Mouse (Mus musculus): ENCODE results near the gene Olfr56. TPM values are rescaled to one million over a fixed set of nuclear protein-coding genes. Genes with fewer than 3 reads are reported as not detected.
"Not testable (repeated sequence)": the region's sequence is repeated elsewhere in the genome, so short reads cannot be mapped to it uniquely, and the experiment has no call there.

Gene Olfr56
- polyA plus RNA-seq, 1 experiment, result 0.02 TPM

GRCm38 (mm10) chr11:49068358-49068757 is 89.7 kb downstream of the Olfr56 start:
- Histone ChIP-seq H3K27me3 (ENCODE audit: control insufficient read depth) (no peaks in the 10 kb centered on the region), H3K36me3 (ENCODE audit: control insufficient read depth) (no peaks in the 10 kb centered on the region), H3K4me3 (replicated peaks) (no peak overlapping the region), H3K4me1 (ENCODE audit: control insufficient read depth) (peaks cover 2% of the 10 kb centered on the region; the same call in 1 of the 2 replicates), H3K9me3 (ENCODE audit: control insufficient read depth, low read length) (no peaks in the 10 kb centered on the region)
- TF ChIP-seq GATA1 (IDR thresholded peaks at IDR 0.05; ENCODE audit: low read length) (no peak), TAL1 (IDR thresholded peaks at IDR 0.05; ENCODE audit: low read length) (no peak)

GRCm38 (mm10) chr11:49076001-49076757 is 97.5 kb downstream of the Olfr56 start, which contains the start of gene Ifi47:
Ifi47 (plus strand) TSS chr11:49076587.
- not testable (repeated sequence) for H3K9me3 ChIP-seq (ENCODE audit: control insufficient read depth, low read length); H3K4me1 ChIP-seq (ENCODE audit: control insufficient read depth); H3K4me3 ChIP-seq (replicated peaks); H3K36me3 ChIP-seq (ENCODE audit: control insufficient read depth); H3K27me3 ChIP-seq (ENCODE audit: control insufficient read depth)

GRCm38 (mm10) chr11:49077012-49077411 is 98.3 kb downstream of the Olfr56 start:
- TF ChIP-seq GATA1 (IDR thresholded peaks at IDR 0.05; ENCODE audit: low read length) (no peak), TAL1 (IDR thresholded peaks at IDR 0.05; ENCODE audit: low read length) (no peak)
- Histone ChIP-seq H3K27me3 (ENCODE audit: control insufficient read depth) (no peaks in the 10 kb centered on the region), H3K4me1 (ENCODE audit: control insufficient read depth) (peaks cover 12% of the 10 kb centered on the region), H3K9me3 (ENCODE audit: control insufficient read depth, low read length) (no peaks in the 10 kb centered on the region), H3K4me3 (replicated peaks) (no peak overlapping the region), H3K36me3 (ENCODE audit: control insufficient read depth) (no peaks in the 10 kb centered on the region)

- Histone ChIP-seq H3K4me1 (ENCODE audit: control insufficient read depth) (peaks cover 19% of the 10 kb centered on the region), H3K36me3 (ENCODE audit: control insufficient read depth) (no peaks in the 10 kb centered on the region), H3K27me3 (ENCODE audit: control insufficient read depth) (no peaks in the 10 kb centered on the region), H3K9me3 (ENCODE audit: control insufficient read depth, low read length) (no peaks in the 10 kb centered on the region), H3K4me3 (replicated peaks) (no peak overlapping the region)
- TF ChIP-seq TAL1 (IDR thresholded peaks at IDR 0.05; ENCODE audit: low read length), result no peak
- TF ChIP-seq GATA1 (IDR thresholded peaks at IDR 0.05; ENCODE audit: low read length), result no peak
Measured at GRCm38 (mm10) chr11:49078719-49079118, 100.0 kb downstream of the Olfr56 start.

- no peaks in the 10 kb centered on the region for H3K9me3 ChIP-seq (ENCODE audit: control insufficient read depth, low read length)
- TF ChIP-seq TAL1 (IDR thresholded peaks at IDR 0.05; ENCODE audit: low read length), result no peak
- TF ChIP-seq GATA1 (IDR thresholded peaks at IDR 0.05; ENCODE audit: low read length), result no peak
- H3K4me1 ChIP-seq (ENCODE audit: control insufficient read depth), result peaks cover 38% of the 10 kb centered on the region
- no peak overlapping the region for H3K4me3 ChIP-seq (replicated peaks)
- H3K27me3 ChIP-seq (ENCODE audit: control insufficient read depth), result no peaks in the 10 kb centered on the region
- H3K36me3 ChIP-seq (ENCODE audit: control insufficient read depth), result no peaks in the 10 kb centered on the region
Measured at GRCm38 (mm10) chr11:49080636-49081035, 101.9 kb downstream of the Olfr56 start.

GRCm38 (mm10) chr11:49081356-49081755 is 102.7 kb downstream of the Olfr56 start:
- Histone ChIP-seq H3K36me3 (ENCODE audit: control insufficient read depth) (no peaks in the 10 kb centered on the region), H3K27me3 (ENCODE audit: control insufficient read depth) (no peaks in the 10 kb centered on the region), H3K9me3 (ENCODE audit: control insufficient read depth, low read length) (no peaks in the 10 kb centered on the region), H3K4me3 (replicated peaks) (no peak overlapping the region), H3K4me1 (ENCODE audit: control insufficient read depth) (peaks cover 44% of the 10 kb centered on the region)
- TF ChIP-seq GATA1 (IDR thresholded peaks at IDR 0.05; ENCODE audit: low read length) (no peak), TAL1 (IDR thresholded peaks at IDR 0.05; ENCODE audit: low read length) (no peak)

- H3K4me3 ChIP-seq (replicated peaks), result no peak overlapping the region
- TF ChIP-seq TAL1 (IDR thresholded peaks at IDR 0.05; ENCODE audit: low read length), result no peak
- no peak for TF ChIP-seq GATA1 (IDR thresholded peaks at IDR 0.05; ENCODE audit: low read length)
- no peaks in the 10 kb centered on the region for H3K27me3 ChIP-seq (ENCODE audit: control insufficient read depth)
- peaks cover 49% of the 10 kb centered on the region for H3K4me1 ChIP-seq (ENCODE audit: control insufficient read depth)
- H3K36me3 ChIP-seq (ENCODE audit: control insufficient read depth), result no peaks in the 10 kb centered on the region
- H3K9me3 ChIP-seq (ENCODE audit: control insufficient read depth, low read length), result no peaks in the 10 kb centered on the region
Measured at GRCm38 (mm10) chr11:49081886-49082285, 103.2 kb downstream of the Olfr56 start.

GRCm38 (mm10) chr11:49083146-49083545 is 104.5 kb downstream of the Olfr56 start:
- no peak overlapping the region for H3K4me3 ChIP-seq (replicated peaks)
- no peaks in the 10 kb centered on the region for H3K36me3 ChIP-seq (ENCODE audit: control insufficient read depth)
- no peak for TF ChIP-seq TAL1 (IDR thresholded peaks at IDR 0.05; ENCODE audit: low read length)
- TF ChIP-seq GATA1 (IDR thresholded peaks at IDR 0.05; ENCODE audit: low read length), result no peak
- H3K9me3 ChIP-seq (ENCODE audit: control insufficient read depth, low read length), result no peaks in the 10 kb centered on the region
- H3K27me3 ChIP-seq (ENCODE audit: control insufficient read depth), result no peaks in the 10 kb centered on the region
- H3K4me1 ChIP-seq (ENCODE audit: control insufficient read depth), result peaks cover 60% of the 10 kb centered on the region

- peaks cover 66% of the 10 kb centered on the region for H3K4me1 ChIP-seq (ENCODE audit: control insufficient read depth)
Measured at GRCm38 (mm10) chr11:49083808-49084207, 105.1 kb downstream of the Olfr56 start.

GRCm38 (mm10) chr11:49084385-49084784 is 105.7 kb downstream of the Olfr56 start:
- H3K4me1 ChIP-seq (ENCODE audit: control insufficient read depth), result peaks cover 72% of the 10 kb centered on the region
- H3K27me3 ChIP-seq (ENCODE audit: control insufficient read depth), result no peaks in the 10 kb centered on the region
- H3K4me3 ChIP-seq (replicated peaks), result no peak overlapping the region

More at GRCm38 (mm10) chr11:49083808-49084207, 105.1 kb downstream of the Olfr56 start:
- no peak overlapping the region for H3K4me3 ChIP-seq (replicated peaks)
- TF ChIP-seq TAL1 (IDR thresholded peaks at IDR 0.05; ENCODE audit: low read length) (no peak), GATA1 (IDR thresholded peaks at IDR 0.05; ENCODE audit: low read length) (no peak)
- H3K36me3 ChIP-seq (ENCODE audit: control insufficient read depth), result no peaks in the 10 kb centered on the region
- no peaks in the 10 kb centered on the region for H3K9me3 ChIP-seq (ENCODE audit: control insufficient read depth, low read length)
- no peaks in the 10 kb centered on the region for H3K27me3 ChIP-seq (ENCODE audit: control insufficient read depth)

More at GRCm38 (mm10) chr11:49084385-49084784, 105.7 kb downstream of the Olfr56 start:
- TF ChIP-seq GATA1 (IDR thresholded peaks at IDR 0.05; ENCODE audit: low read length), result no peak
- no peak for TF ChIP-seq TAL1 (IDR thresholded peaks at IDR 0.05; ENCODE audit: low read length)
- H3K36me3 ChIP-seq (ENCODE audit: control insufficient read depth), result no peaks in the 10 kb centered on the region
- no peaks in the 10 kb centered on the region for H3K9me3 ChIP-seq (ENCODE audit: control insufficient read depth, low read length)
